Mouse (Mus musculus) limb, embryonic 12.5 days (tissue): ENCODE measurements around the gene 1700001O22Rik. TPM values are rescaled to one million over a fixed set of nuclear protein-coding genes. Genes with fewer than 3 reads are reported as not detected.

Experiments used
- ATAC-seq: fragments of 200-750 bp; cut with Nextera tagmentation; 2 replicates; pipeline ENCODE4 v1.8.0; 2017; ENCODE audit warnings: low read depth, moderate TSS enrichment; ENCODE audit not compliant: insufficient number of reproducible peaks, insufficient read depth, low FRiP score, low TSS enrichment
- H3K27ac ChIP-seq: fragments of 300-500 bp; sonication (generic); 2 replicates; pipeline ENCODE4 v1.5.1; 2016; ENCODE audit warnings: mild to moderate bottlenecking, moderate library complexity
- H3K27me3 ChIP-seq: fragments of 300-500 bp; sonication (generic); 2 replicates; pipeline ENCODE4 v1.6.1; 2016; ENCODE audit warnings: mild to moderate bottlenecking, moderate library complexity
- H3K36me3 ChIP-seq: fragments of 300-500 bp; sonication (generic); 2 replicates; pipeline ENCODE4 v1.6.1; 2016; ENCODE audit warnings: mild to moderate bottlenecking, moderate library complexity
- H3K4me1 ChIP-seq: fragments of 300-500 bp; sonication (generic); replicated peaks from 2 replicates; pipeline ENCODE4 v1.6.1; 2016
- H3K4me2 ChIP-seq: fragments of 300-500 bp; sonication (generic); 2 replicates; pipeline ENCODE4 v1.6.1; 2016; ENCODE audit warnings: mild to moderate bottlenecking, moderate library complexity
- H3K4me3 ChIP-seq: fragments of 300-500 bp; sonication (generic); replicated peaks from 2 replicates; pipeline ENCODE4 v1.5.1; 2016; ENCODE audit warnings: mild to moderate bottlenecking
- H3K9ac ChIP-seq: fragments of 300-500 bp; sonication (generic); replicated peaks from 2 replicates; pipeline ENCODE4 v1.6.1; 2016; ENCODE audit warnings: mild to moderate bottlenecking, moderate library complexity
- H3K9me3 ChIP-seq: fragments of 300-500 bp; sonication (generic); 2 replicates; pipeline ENCODE4 v1.6.1; 2016; ENCODE audit warnings: mild to moderate bottlenecking, moderate library complexity
- WGBS: fragments of 180-500 bp; shearing (Covaris S2); methylation state at CpG from one replicate; pipeline ENCODE4 v1.1.7; 2016; 5-methylcytosine and 5-hydroxymethylcytosine counted together
- polyA plus RNA-seq: library from polyadenylated mRNA; unstranded; fragments of >200 nt; fragmentation: Nextera tagmentation; extraction: Ambion mirVana; gene quantifications from 2 replicates; pipeline ENCODE4 v1.2.1, GENCODE M21; 2016

1700001O22Rik gene
- polyA plus RNA-seq, 1 experiment from 2014 or later, result 5.4 TPM

DNA sequence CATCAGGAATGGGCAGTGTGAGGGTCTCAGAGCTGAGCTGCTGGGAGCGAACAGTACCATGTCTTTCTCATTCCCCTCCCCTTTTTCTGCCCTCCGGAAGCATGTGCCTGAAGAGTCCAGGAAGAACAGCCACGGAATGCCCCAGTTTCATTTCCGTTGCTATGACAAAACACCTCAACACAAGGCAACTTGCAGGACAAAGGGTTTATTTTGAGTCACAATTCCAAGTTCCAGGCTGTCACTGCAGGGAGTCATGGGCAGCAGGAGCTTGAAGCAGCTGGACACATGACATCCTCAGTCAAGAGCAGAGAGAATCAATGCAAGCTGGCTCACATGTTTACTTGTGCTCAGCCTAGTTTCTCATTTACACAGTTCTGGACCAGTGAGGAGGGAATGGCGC is 53.4 kb downstream of the 1700001O22Rik start:
- ATAC-seq, result no peak
- peaks cover 8% of the 10 kb centered on the region for H3K9me3 ChIP-seq
- H3K27ac ChIP-seq, result peak overlapping the region; percentile 23; the same call in 1 of the 2 replicates

GRCm38 (mm10) chr2:30747602-30748162 is 55.8 kb downstream of the 1700001O22Rik start:
- Histone ChIP-seq H3K9ac (no peak overlapping the region), H3K4me2 (no peak overlapping the region), H3K27me3 (no peaks in the 10 kb centered on the region), H3K27ac (no peak overlapping the region), H3K4me3 (no peak overlapping the region), H3K36me3 (no peaks in the 10 kb centered on the region), H3K9me3 (peaks cover 8% of the 10 kb centered on the region), H3K4me1 (peaks cover 20% of the 10 kb centered on the region)
- 85% methylated on average over 4 of the region's 4 CpGs for WGBS
- no peak for ATAC-seq

More for the DNA sequence above, 53.4 kb downstream of the 1700001O22Rik start:
- Histone ChIP-seq H3K4me2 (no peak overlapping the region), H3K9ac (no peak overlapping the region), H3K4me1 (peaks cover 16% of the 10 kb centered on the region), H3K4me3 (no peak overlapping the region), H3K36me3 (no peaks in the 10 kb centered on the region), H3K27me3 (no peaks in the 10 kb centered on the region)
- 81% methylated on average over 5 of the region's 5 CpGs for WGBS

Other genes with a start within 250 kb of the 1700001O22Rik start
- gene Cstad, start 208.6 kb downstream of the 1700001O22Rik start, polyA plus RNA-seq, result 0.63 and 1.7 TPM in 2 replicates
- gene Ntmt1, start 4.2 kb upstream of the 1700001O22Rik start, polyA plus RNA-seq, result 103 and 108 TPM in 2 replicates
- gene Asb6, start 26.7 kb upstream of the 1700001O22Rik start, polyA plus RNA-seq, result 44.9 and 47.4 TPM in 2 replicates
- 194 and 201 TPM in 2 replicates for gene Prrx2, start 31.3 kb upstream of the 1700001O22Rik start, polyA plus RNA-seq
- gene Ptges, start 126.2 kb upstream of the 1700001O22Rik start, polyA plus RNA-seq, result 11.5 and 12.8 TPM in 2 replicates
- gene Tor1b, start 149.3 kb upstream of the 1700001O22Rik start, polyA plus RNA-seq, result 30.7 and 32.0 TPM in 2 replicates
- gene Tor1a, start 164.3 kb upstream of the 1700001O22Rik start, polyA plus RNA-seq, result 84.3 and 88.0 TPM in 2 replicates
- 55.9 and 57.8 TPM in 2 replicates for gene BC005624, start 178.5 kb upstream of the 1700001O22Rik start, polyA plus RNA-seq
- 18.5 and 20.6 TPM in 2 replicates for gene Usp20, start 178.6 kb upstream of the 1700001O22Rik start, polyA plus RNA-seq